Mouse (Mus musculus) mesoderm, embryonic 11.5 days (tissue): Measurements from ENCODE around the gene 9230112D13Rik.

Experiments used
- DNase-seq: peaks from one replicate; pipeline ENCODE4 v3.0.0-alpha.2; 2012; ENCODE audit warnings: low read depth, low spot score

Gene 9230112D13Rik

DNA sequence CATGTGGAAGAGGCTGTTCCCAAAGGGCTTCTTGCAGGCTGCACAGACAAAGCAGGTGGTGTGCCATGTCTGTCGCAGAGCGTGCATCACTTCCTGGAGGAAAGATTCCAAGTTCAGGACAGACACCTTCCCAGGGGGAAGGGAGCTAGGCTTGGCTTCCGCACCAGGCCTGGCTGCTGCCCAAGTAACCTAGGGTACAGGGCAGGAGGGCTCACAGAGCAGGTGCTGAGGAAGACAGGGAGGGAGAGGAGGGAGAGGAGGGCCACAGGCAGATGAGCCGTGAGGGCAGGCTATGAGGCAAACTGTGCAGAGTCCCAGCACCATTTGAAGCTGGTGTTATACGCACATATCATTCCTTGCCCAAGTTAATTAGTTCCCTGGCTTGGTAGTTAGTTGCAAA, 19.3 kb upstream of the 9230112D13Rik start:
- DNase-seq, result no peak

GRCm38 (mm10) chr14:34540685-34541162, 18.1 kb upstream of the 9230112D13Rik start:
- DNase-seq, result peak; percentile 52

- DNase-seq, result no peak
These were observed 13.3 kb upstream of the 9230112D13Rik start for GRCm38 (mm10) chr14:34535883-34536282.

- DNase-seq, result no peak
These were observed 10.9 kb upstream of the 9230112D13Rik start for GRCm38 (mm10) chr14:34533537-34533936.

DNA sequence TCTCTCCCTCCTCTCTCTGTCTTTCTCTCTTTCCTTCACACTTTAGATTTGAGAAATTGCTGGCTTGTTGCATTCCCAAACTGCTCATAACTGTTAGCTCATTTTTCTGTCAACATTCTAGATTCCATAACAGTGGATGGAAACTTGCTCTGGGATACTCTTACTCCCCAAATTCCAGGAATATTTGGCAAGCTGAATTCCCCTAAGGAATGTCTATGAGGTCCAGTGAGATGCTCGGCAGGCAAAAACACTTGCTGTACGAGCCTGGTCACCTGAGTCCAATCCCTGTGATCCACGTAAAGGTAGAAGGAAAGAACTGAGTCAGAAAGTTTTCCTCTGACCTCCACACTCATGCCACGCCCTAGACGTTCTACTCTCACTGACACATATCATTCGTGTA, 9.9 kb upstream of the 9230112D13Rik start:
- no peak for DNase-seq

- no peak for DNase-seq
These were observed 6.2 kb upstream of the 9230112D13Rik start for GRCm38 (mm10) chr14:34528804-34529203.

DNA sequence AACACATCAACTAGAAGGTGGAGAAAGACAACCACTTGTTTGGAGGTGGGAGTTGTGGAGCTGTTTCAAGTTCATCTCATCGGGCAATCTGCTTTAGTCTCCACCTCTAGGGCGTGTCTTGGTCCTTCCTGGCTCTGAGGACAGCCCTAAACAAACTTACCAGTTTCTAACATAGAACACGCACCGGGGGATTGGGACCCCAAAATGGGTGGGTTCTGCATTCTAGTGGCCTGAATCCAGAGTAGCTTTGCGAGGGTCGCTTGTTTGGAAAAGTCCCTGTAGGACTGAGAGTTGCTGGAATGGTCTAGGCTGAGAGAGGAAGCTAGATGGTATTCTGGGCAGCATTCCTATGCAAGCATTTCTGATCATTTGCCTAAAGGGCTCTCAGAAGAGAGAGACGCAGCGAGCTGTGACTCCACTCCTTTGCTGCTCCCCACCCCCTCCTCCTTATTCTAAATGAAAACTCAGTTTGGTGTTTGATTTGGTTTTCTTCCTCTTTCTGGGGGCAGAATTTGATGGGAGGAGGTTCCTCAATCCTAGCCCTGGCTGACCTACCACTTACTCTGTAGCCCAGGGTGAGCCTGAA, 4.5 kb downstream of the 9230112D13Rik start:
- no peak for DNase-seq

DNA sequence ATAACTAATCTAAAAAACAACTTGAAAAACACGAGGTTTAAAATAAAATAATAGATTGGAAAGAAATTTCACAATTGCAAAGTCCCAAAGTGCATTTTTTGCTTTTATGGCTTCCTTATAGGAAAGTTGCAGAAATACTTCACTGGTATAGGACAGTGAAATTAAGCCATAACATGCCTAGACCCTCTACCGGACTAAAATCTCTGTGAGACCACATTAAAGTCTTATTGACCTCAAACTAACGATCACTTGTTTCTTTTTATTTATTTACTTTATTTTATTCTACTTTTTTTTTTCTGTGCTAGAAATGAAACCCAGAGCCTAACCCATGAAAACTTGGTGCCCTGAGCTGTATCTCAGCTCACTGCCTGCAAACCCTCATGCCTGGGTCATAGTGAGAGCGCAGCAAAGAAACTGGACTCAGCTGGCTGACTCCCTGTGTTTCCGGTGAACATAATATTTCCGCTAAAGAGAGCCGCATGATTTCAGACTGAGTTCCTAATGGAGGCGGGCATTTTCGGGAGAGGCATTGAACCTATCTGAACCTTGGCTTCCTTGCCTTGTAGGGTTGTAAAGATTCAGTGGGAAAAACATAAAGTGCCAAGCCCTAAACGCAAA, 5.5 kb downstream of the 9230112D13Rik start:
- DNase-seq, result no peak

DNA sequence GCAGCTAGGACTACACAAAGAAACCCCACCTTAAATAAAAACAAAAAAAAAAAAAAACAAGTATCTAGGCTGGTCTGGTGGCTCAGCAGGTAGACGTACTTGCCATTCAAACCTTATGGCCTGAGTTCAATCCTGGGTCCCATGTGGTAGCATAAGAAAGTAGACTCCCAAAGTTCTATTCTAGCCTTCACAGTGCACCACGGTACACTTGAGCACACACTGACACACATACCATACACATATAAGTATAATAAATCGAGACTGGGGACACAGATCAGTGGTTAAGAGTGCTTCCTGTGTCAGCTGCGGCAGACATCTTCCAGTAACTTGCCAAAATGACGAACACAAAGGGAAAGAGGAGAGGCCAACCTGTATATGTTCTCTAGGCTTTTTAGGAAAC, 6.7 kb downstream of the 9230112D13Rik start:
- no peak for DNase-seq

GRCm38 (mm10) chr14:34514120-34514519, 8.5 kb downstream of the 9230112D13Rik start:
- no peak for DNase-seq

GRCm38 (mm10) chr14:34512602-34513001, 10.0 kb downstream of the 9230112D13Rik start:
- no peak for DNase-seq

GRCm38 (mm10) chr14:34511901-34512300, 10.7 kb downstream of the 9230112D13Rik start:
- DNase-seq, result no peak

DNA sequence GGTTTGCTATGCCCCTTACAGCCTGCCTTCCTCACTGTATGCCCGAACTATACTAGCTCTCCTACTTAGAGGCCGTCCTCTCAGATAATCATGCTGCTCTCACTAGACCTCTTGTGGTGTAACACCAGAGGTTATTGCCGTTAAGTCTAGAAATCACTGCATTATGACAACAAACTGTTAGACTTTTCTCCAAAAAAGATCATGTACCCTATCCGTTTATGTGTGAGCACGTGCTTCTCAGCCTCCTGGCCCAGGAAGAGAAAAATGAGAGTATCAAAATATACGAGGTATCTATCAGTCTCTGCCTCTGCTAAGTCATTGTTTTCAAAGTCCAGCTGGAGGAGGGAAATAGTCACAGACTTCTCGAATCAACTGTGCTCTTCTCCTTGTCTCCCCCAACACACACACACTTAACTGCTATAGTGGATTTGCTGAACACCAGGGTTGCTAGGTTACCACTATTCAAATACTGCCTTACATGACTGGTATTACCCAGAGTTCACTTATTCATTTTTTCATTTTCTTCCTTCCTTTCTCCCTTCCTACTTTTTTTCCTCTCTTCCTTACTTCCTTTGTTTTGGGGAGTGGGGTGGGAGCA, 13.7 kb downstream of the 9230112D13Rik start:
- DNase-seq, result no peak

DNA sequence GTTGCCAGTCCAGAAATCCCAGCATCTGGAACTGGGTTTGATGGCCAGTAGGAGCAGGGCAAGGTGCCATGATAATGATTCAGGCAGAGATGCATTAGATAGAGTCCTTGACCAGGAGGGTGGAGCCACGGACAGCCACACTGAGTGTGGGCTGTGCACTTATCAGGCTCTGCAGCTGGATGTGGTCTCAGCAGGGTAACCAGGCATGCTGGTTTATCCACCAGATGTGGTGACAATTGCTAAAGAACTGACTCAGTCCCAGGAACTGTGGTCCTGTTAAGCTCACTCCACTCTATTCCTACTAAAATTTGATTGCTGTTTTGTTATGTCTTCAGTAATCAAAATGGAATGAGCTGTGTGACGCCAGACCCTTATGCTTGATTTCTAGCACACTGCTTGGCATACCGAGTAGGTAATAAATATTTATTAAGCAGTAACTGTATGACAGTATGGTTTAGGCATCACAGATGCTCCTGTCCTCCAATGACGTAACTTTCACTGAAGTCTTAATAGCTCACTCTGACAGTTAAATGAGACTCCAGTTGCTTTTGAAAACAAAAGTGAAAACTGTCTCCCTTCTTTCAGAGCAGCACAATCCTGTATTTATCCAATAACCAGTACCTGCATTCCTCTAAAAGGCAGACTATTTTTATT, 14.3 kb downstream of the 9230112D13Rik start:
- DNase-seq, result no peak

DNA sequence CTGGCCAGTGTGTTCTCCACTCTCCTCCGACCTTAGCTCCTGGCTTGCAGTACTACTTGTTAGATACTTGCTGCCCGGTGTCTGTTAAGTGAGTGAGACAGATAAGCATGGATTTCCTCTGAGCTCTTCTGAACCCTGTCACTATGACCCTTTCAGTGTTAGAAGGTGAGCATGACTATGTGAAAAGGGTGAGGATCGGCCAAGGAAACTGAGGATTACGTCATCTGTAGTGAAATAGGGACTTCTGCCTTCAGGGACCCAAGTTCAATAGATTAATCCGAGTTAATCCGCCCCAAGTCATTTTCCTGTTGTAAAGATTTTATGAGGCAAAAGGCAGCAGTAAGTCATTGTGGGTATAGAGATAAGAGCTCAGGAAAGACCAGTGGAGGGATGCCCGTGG, 17.3 kb downstream of the 9230112D13Rik start:
- no peak for DNase-seq

- no peak for DNase-seq
These were observed 18.2 kb downstream of the 9230112D13Rik start for GRCm38 (mm10) chr14:34504377-34504776.

GRCm38 (mm10) chr14:34503759-34504158, 18.8 kb downstream of the 9230112D13Rik start:
- no peak for DNase-seq

- DNase-seq, result no peak
These were observed 19.3 kb downstream of the 9230112D13Rik start, which contains the start of gene Bmpr1a for GRCm38 (mm10) chr14:34503325-34503647. TSS of gene Bmpr1a (minus strand) at chr14:34503341.

- peak; percentile 94 for DNase-seq
These were observed 19.9 kb downstream of the 9230112D13Rik start for GRCm38 (mm10) chr14:34502475-34503324.

GRCm38 (mm10) chr14:34501804-34502474, 20.7 kb downstream of the 9230112D13Rik start:
- peak; percentile 62 for DNase-seq

- DNase-seq, result no peak
These were observed 21.2 kb downstream of the 9230112D13Rik start for GRCm38 (mm10) chr14:34501447-34501803.
